Mouse (Mus musculus) thymus, adult 2 months (tissue): ENCODE measurements at regions not wholly inside any gene's neighbourhood (a gene's known extent, or its start where the extent isn't known, plus 50 kb on each side); places are given as distances from the start of the nearest gene placed in this dataset.

Source experiments
- CTCF ChIP-seq: fragments of 200-500 bp; IDR thresholded peaks from 2 replicates; pipeline ENCODE4 v1.5.1; 2012; ENCODE audit warnings: mild to moderate bottlenecking, control low read depth, low read length, moderate library complexity, borderline replicate concordance; ENCODE audit not compliant: control insufficient read depth, poor library complexity, insufficient read depth; ENCODE audit errors: extremely low read depth
- POLR2A ChIP-seq: fragments of 200-500 bp; IDR thresholded peaks from 2 replicates; pipeline ENCODE4 v1.6.1; 2012; ENCODE audit warnings: mild to moderate bottlenecking, low read length, control low read depth, moderate library complexity; ENCODE audit not compliant: control insufficient read depth, poor library complexity, insufficient read depth; ENCODE audit errors: extremely low read depth

DNA sequence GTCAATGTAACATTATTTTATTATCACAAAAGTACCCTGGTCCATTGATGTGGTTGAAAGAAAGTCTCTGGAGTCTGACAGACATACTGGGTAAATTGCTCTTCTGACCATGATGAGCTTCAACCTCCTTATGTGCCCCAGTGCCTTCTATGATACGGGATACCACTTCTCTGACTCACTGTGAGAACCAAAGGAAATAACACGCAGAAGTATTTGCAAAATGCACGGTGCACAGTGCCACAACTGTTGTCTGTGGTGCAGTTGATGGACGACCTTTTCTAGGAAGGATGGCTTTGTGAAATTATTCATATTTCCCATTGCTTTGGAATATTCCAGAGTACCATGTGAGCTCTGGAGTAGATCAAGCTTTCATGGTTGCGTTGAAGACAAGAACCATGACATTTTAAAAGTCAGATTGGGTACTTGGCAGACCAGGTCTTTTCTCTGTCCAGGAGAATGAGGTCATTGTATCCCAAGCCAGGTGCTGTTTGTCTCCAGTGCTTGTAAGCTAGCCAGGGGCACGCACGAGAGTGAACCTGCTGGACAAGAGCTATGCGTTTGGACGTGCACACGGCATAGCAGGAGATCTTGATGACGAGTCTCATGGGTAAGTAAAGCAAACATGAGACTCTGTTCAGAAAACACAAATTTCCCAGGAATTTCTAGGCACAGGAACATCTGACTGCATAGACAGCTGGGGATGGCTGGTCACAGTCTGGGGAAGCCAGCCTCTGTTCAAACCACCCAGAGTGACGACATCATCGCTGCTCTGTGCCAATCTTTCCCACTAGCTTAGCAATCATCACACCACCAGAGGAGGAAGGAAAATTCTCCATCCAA, 74.0 kb upstream of the 1700024P04Rik start:
- no peak for TF ChIP-seq POLR2A
- TF ChIP-seq CTCF = no peak
